Mouse (Mus musculus) adrenal gland, adult 8-10 months (tissue): ENCODE measurements around the gene Tbl2. TPM values are rescaled to one million over a fixed set of nuclear protein-coding genes. Genes with fewer than 3 reads are reported as not detected.

Experiments
- DNase-seq: peaks from one replicate; pipeline ENCODE4 v3.0.0; 2022
- total RNA-seq, 4 experiments: library from RNA; stranded (reverse); gene quantifications; 2 replicates each; pipeline ENCODE4 v1.2.4; 2022

Gene Tbl2
- 10 to 100 TPM; 21.2 to 30.4 (median 25.6) TPM for total RNA-seq

DNA sequence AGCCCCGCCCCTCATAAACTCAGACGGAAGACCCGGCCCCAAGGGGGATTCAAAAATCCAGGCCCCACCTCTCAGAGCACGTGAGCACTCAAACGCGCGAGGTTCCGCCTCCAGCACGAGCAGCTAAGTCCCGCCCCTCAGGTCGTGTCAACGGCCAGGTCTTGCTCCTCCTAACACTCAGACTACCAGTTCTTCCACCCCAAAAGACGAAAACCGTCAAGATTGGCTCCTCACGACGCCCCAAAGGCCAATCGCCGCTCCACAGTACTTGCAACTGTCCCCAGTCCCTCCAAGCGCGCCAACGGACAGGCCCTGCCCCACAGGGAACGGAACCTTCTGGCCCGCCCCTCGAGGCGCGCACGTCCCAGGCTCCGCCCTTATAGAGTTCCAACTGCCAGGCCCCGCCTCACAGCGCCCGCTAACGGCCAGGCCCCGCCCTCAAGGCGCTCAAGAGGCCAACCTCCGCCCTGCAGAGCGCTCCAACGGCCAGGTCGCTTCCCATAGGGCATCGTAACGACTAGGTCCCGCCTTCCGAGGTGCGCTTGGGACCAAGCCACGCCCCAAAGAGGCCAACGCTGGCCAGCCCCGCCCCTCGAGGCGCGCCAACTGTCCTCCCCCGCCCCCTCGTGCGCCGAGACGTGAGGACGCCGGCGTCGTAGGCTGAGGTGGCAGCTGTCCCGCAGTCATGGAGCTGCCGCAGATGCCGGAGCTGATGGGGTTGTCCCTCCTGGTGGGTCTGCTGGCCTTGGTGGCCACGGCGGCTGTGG is at the start of gene Tbl2:
Gene Tbl2, plus strand, starts transcription at position 605 of the 767 bp plus-strand sequence.
- DNase-seq: peak; percentile 99

DNA sequence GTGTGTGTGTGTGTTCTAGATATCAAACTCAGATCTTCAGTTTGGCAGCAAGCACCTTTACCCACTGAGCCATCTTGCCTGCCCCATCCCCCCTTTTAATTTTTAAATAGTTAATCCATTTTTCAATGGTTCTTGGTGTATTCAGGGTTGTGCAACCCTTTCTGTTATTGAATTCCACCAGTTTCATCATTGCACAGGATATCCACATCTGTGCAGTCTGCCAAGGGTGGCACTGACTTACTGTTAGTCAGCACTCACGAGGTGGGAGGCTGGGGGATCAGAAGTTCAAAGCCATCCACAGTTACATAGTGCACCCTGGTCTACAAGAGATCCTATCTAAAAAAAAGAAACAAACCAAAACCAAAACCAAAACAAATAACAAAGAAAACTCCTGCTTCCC is 48.5 kb upstream of the Tbl2 start:
- DNase-seq: no peak

DNA sequence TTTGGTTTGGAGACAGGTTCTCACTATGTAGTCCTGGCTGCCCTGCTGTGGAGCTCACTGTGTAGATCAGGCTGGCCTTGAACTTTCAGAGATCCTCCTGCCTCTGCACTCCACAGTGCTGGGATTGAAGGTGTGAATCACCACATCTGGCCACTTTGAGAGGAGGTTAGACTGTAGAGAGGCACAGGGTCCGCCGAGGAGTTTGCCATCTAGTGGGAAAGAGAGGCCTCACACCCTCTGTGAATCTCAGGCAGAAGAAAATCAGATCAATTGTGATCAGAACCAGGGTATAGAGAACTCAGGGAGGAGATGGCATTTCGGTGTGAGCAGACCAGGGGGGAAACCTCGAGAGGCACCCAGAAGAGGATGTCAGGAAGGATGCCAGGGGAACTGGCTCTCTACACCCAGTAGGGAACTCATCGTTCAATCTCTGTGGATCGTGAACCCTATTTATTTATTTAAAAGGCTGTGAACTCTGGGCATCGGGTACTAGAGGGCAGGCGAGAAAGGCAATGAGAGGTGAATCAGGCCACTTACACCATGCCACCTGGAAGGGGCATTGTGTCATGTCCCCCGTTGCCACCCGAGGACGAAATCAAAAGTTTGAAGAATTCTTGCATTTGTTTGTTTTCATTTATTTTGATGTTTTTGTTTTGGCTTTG is 45.3 kb upstream of the Tbl2 start:
- DNase-seq: no peak

DNA sequence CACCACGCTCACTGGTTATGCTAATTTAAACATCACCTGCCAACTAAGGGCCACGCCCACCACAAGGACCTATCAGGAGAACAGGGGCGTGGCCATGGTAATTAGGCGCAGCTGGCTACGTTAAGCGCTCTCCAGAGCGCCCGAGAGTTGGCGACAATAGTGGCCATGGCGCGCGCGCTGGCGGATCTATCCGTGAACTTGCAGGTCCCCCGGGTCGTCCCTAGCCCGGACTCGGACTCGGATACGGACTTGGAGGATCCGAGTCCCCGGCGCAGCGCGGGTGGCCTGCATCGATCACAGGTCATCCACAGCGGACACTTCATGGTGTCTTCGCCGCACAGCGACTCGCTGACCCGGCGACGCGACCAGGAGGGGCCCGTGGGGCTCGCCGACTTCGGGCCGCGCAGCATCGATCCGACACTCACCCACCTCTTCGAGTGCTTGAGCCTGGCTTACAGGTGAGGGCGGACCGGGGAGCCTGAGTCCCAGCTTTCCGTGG is 42.6 kb upstream of the Tbl2 start:
- peak; percentile 84 for DNase-seq

DNA sequence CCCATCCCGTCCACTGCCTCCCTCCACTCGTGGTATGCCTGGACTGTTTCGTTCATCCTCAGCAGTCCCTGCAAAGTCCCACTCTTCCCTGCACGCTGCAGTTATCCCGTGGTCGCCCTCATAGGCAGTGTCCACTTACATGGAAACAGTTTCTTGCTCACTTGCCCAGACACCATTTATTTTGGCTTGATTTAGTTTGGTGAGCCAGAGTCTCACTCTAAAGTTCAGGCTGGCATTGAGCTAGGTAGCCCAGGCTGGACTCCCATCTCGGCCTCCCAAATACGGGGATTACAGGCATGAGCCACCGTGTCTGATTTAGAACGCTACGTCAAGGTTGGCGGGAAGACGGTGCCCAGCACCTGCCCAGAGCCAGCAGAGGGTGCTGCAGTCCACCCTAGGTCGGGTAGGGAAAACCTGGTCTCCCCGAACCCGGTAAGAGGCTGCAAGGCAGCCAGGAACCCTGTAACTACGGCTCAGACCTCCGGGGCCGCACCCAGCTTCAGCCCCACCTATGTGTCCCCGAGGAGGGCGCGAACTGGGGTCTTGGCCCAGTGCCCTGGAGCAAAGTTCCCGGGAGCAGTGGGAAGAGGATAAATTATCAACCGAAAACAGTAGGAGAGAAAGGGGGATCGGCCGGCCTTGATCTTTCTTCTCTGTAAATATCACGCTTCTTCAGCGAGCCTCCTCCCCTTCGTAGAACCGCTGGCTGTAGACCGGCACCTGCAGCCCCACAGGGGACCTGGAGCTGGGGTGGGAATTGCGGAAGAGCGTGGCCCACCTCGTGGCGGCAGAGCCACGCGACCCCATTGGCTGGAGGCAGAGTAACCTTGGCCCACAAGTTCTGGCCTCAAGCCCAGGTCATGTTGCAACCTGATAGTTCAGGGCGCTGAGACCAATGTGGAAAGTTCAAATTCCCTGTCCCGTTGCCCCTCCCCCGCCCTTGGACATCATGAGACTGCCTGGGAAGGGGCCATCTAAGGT is 41.6 kb upstream of the Tbl2 start:
- peak; percentile 82 for DNase-seq

DNA sequence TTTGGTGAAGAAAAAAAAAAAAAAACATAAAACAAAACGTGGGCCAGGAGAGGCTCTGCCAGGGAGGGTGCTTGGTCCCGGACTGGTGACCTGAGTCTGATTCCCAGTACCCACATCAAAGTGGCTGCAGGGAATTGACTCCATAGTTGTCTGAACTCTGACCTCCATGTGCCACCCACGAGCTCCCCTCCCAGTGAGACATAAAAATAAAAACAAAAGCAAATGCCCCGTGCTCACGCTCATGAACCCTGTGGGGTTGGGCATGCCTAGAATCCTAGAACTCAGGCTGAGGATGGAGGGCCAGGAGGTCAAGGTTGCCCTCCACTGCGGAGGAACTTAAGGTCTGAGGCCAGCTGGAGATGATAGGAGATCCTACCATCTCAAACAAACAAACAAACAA is 40.4 kb upstream of the Tbl2 start:
- no peak for DNase-seq

DNA sequence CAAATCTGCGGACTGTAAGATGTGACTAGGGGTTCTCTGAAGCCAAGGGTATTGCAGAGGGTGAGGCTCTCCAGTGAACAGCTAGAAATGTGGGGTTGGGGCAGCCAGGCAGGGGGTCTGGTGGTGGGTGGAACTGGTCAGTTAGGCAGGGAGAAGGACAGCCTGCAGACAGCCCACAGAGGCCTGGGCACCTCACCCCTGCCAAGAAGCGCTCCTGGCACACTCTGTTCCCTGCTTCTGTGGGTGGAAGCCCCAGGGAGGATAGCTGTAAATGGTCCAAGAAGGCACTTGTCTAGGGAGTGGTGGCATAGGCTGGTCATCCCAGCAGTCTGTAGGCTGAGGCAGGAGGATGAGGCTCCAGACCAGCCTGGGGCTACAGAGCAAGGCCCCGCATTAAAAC is 40.0 kb upstream of the Tbl2 start:
- no peak for DNase-seq

DNA sequence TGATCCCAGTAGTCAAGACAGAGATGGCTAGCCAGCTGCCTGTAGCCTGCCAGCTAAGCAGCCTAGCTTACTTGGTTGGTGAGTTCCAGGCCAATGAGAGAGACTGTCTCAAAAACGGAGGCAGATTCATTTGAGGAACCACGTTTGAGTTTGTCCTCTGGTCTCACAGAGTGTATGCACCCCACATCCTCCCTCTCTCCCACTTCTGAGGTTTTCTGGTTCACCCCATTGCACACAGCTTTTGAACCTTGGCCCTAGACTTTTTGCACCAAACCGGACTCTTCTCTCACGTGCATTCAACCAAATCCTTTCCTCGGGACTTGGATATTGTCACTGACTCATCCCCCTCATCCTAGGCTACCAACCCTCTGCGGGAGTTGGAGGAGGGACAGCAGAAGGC is 39.5 kb upstream of the Tbl2 start:
- DNase-seq: no peak

DNA sequence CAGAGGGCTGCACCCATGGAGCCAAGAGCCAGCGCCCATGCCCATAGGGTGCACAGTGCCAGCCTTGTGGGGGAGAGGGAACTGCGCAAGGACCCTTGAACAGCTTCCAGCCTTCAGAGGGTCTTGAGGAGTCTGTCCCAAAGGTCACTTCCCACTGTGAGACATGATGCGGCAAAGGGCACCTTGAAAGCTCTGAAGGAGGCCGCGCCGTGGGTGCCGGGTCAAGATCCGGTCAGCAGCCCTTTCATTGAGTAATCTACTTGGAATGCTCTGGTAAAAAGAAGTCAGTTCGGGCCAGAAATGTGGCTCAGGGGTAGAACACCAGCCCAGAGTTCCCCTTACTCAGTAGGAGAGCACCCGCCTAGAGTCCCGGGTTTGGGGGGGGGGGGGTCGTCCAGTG is 35.7 kb upstream of the Tbl2 start:
- no peak for DNase-seq

DNA sequence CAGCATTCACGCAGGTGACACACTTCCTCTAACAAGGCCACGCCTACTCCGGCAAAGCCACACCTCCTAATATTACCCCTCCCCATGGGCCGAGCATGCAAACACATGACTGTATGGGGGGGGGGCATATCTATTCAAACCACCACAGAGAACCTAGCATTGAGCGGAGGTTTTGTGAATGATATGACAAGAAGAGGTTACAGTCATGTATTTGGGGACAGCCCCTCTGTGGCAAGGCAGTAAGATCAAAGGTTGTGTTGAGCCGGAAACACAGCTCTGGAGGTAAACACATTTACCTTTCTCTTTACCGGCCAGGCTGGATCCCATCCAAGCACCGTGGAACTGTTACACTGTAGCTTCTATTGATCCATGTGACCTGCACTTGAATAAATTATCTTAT is 34.2 kb upstream of the Tbl2 start:
- DNase-seq: no peak

DNA sequence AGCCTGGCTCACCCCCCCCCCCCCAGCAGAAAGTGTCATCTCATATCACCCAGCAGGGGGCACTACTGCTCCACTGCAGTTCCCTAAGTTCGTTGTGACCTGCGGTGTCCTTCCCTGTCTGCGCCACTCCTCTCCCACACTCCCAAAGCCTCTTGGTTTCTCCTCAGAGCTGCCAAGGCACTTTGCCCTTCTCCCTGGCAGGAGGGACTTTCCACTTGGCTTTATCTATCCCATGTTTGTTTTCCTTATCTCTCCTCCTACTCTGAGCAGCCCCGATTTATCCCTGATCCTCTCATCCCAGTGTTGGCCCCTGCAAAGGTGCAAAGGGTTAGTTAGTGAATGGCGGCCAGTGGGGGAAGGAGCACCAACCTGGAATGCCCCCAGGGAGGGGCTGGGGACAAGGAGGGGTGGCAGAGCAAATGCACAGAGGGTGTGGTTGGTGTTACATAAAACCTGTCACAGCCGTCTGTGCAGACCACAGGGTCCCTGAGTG is 30.8 kb upstream of the Tbl2 start:
- DNase-seq: peak; percentile 47

DNA sequence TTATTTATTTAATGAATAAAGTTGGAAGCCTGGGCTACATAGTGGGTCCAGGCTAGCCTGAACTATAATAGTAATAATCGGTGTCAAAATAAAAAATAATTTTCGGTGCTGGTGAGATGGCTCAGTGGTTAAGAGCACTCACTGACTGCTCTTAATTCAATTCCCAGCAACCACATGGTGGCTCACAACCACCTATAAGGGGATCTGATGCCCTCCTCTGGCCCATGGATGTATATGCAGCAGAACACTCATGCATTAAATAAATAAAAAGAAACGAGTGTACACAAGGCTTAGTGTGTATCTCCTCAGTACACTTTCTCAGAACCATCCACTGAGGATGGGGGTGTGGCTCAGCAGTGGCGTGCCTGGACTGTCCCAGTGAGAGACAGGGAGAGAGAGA is 28.7 kb upstream of the Tbl2 start:
- DNase-seq: no peak

DNA sequence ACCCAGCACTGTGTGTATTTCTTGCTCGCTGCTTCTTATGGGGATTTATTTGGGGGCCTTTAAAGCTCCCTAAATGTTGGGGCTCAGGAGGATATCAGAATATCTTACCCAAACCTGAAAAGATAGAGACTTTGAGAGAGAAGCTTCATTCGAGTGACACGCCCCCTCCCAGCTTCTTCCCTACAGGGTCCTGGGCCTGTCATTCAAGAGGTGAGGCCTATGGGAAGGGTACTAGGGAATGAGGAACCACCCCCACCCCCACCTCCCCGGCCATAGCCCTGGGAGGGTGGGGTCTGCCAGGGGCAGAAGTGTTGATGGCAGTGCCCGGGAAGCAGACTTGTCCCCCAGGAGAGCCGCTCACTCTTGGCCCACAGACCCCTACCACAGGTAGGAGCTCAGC is 23.3 kb upstream of the Tbl2 start:
- DNase-seq: no peak

DNA sequence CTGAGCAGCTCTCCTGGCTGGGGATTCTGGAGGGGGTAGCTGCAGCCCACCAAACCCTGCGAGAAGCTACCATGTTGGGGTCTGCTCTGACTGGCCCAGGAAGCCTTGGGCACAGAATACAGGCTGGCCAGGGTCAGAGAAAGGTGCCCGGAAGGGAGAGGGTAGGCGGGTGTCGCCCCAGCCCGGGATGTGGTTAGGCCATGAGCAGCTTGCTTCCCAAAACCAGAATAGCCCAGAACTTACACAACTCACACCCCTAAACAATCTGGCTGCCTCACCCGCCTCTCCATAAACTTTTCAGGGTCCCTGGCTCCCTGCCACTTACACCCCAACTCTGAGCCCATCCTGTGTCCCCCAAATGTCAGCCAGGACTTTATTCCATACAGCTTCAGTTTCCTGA is 21.8 kb upstream of the Tbl2 start:
- DNase-seq: no peak

DNA sequence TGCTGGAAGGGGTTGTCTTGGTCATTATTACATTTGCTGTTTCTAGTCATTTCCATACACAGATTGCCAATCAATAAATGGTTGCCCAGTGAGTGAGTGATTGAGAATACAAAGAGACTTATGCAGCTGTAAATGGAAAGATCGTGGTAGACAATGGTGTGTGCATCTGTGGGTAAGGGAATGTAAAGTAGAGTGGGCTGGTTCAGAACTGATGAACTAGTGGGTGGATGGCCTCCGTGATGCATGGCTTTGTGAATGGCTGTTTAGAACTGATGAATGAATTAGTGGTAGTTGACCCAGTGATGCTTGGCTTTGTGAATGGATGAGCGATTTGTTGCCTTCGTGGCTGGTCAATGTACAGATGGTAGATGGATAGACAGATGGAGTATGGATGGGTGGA is 19.7 kb upstream of the Tbl2 start:
- DNase-seq: no peak

DNA sequence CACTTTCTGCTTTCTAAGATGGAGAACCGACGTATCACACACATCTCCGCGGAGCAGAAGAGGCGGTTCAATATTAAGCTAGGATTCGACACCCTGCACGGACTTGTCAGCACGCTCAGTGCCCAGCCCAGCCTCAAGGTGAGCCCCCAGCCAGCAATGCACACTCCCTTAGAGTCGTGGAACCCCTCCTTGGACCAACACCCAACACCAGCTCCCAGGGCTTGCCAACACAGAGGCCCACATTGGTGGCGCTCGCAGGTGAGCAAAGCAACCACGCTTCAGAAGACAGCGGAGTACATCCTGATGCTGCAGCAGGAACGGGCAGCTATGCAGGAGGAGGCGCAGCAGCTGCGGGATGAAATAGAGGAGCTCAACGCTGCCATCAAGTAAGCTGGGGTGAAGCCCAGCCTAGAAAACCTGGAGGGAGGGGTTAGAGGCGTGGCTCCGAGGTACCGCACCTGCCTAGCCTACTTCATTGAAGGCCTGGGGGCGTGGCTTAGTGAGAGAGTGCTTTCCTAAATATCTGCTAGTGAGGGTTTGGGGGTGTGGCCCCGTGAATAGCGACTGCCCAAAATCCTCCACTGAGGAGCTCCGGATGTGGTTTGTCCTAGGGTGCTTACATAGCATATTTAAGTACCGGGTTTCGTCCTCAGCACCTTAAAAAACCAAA is 15.6 kb upstream of the Tbl2 start:
- no peak for DNase-seq

DNA sequence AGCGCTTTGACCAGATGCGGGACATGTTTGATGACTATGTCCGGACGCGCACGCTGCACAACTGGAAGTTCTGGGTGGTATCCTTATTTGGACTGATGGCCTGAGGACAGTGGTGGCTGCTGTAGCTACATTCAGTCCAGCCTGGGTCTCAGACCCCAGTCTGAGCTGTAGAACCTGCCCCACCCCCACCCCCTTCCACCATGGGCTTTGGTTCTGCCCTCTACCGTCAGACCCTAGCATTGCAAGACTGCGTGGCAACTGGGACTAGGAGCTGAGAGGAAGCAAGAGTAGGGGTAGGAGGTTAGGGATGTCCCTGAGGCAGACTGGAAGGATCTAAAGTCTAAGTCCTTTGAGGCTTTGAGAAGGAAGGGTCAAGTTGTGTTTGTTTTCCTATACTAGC is 14.9 kb upstream of the Tbl2 start:
- DNase-seq: no peak

DNA sequence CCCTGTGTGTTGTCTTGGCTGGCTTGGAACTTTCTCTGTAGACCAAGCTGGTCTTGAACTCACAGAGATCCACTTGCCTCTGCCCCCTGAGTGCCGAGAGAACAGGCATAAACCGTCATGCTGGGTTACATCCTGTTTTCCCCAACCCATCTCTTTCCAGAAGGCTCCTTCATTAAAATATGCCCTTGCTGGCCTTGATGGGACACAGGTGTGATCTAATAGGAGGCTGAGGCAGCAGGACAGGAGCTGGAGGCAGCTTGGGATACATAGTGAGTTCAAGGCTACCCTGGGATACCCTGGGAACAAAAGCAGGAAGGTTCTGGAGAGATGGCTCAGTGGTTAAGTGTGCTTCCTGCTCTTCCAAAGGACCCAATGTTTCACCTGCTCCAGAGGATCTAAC is 9.6 kb upstream of the Tbl2 start:
- DNase-seq: no peak

DNA sequence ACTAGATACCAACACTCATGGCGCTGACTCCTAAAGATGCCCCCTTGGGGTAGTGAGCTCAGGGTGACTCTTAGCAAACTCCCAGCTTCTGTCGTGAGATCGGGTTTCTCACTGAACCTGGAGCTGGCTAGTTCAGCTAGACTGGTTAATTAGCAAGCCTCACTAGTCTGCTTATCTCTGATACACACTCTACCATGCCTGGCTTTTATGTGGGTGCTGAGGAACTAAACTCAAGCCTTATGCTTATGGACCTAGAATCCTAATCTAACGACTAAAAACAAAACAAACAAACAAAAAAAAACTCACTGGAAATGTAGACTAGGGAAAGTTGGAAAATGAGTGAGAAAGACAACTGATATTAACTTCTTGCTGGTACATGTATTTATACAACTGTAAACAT is 5.0 kb upstream of the Tbl2 start:
- DNase-seq: no peak

DNA sequence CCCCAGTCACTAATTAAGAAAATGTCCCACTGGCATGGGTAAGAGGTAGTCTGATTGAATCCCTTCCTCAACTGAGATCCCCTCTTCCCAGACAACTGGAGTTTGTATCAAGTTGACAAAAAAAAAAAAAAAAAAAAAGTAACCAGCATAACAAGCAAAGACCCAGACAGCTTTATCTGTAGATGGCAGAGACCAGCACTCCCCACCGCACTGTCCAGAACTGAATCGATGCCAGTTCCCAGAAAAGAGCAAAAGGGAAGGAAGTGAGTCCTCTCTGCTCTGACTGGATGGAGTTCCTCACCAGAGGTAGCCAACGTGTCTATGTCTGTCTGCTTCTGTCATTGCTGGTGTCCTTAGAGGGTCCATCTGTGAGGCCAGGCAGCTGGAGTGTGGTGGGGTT is 3.9 kb upstream of the Tbl2 start:
- DNase-seq: no peak

DNA sequence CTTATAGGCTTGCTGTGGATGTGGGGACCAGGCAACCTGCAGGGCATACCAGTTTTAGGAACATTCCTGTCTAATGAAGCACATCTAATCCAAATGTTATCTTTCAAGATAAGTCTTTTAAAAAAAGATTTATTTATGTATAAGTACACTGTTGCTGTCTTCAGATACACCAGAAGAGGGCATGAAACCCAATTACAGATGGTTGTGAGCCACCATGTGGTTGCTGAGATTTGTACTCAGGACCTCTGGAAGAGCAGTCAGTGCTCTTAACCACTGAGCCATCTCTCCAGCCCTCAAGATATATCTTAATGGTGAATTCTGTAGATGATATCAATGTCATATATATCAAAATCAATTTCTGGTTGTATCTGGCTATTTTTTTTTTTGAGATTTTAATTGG is 3.5 kb upstream of the Tbl2 start:
- no peak for DNase-seq

DNA sequence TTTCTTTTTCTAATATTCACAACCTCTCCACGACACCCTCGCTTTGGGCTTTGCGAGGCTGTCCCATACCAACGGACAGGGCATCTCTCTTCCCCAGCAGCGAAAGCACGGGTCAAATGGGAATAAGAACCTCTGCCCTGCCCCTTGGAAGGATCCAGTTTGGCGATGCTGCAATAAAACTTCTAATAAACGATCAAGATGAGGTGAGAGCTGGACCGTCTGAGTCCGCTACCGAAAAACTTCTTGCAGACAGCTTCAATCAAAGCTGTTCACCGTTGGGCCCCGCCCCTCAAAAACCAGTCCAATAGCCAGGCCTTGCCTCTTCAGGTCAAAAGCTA is 773 bp upstream of the Tbl2 start:
- no peak for DNase-seq

DNA sequence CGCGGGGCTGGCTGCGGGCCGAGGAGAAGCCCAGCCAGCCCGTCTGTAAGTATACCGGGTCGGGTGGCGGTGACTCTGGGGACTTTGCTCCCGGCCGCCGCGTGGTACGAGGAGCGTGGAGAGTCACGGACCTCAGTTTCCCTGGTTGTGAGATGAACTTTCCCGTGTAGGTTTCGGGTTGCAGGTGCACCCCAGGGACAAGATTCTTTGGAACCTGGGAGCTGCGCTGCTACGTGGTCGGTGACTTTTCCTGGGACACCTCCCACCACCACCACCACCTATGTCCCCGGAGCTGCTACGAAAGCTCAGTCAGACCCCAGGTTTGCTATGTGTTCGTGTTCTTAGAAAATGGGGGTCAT is 342 bp downstream of the Tbl2 start:
- no peak for DNase-seq
